Mouse (Mus musculus): ENCODE results near the gene Ankrd31. TPM values are rescaled to one million over a fixed set of nuclear protein-coding genes. Genes with fewer than 3 reads are reported as not detected.

Ankrd31 gene
- not detected for polyA plus RNA-seq (2017; shearing (Covaris generic))

GRCm38 (mm10) chr13:96748109-96748845, at the start of gene Ankrd31:
Ankrd31 (plus strand) TSS chr13:96748272.

GRCm38 (mm10) chr13:96923999-96924961, 176.2 kb downstream of the Ankrd31 start, which contains the start of gene Gcnt4:
Gcnt4 (plus strand) TSS chr13:96924689.

Other genes with a start within 250 kb of the Ankrd31 start
- gene Polk, start 205.7 kb upstream of the Ankrd31 start, polyA plus RNA-seq (2017; shearing (Covaris generic)) = 12.3 TPM
- gene Col4a3bp, start 205.7 kb upstream of the Ankrd31 start, polyA plus RNA-seq (2017; shearing (Covaris generic)) = 47.4 TPM
- gene Hmgcr, start 77.3 kb upstream of the Ankrd31 start, polyA plus RNA-seq (2017; shearing (Covaris generic)) = 159 TPM
- gene Gcnt4, start 176.4 kb downstream of the Ankrd31 start, polyA plus RNA-seq (2017; shearing (Covaris generic)) = not detected